Mouse (Mus musculus): Measurements from ENCODE around the gene Lmntd1. TPM values are rescaled to one million over a fixed set of nuclear protein-coding genes. Genes with fewer than 3 reads are reported as not detected.
A peak's percentile ranks its signal among the peaks of the same experiment; 100 is the strongest.

The Lmntd1 gene
- total RNA-seq, 4 experiments from 2014 or later, result 0.26 to 0.89 (median 0.65) TPM

GRCm38 (mm10) chr6:145374372-145374771 is 239.7 kb downstream of the Lmntd1 start:
- no peak for DNase-seq

GRCm38 (mm10) chr6:145373712-145374221 is 240.4 kb downstream of the Lmntd1 start:
- DNase-seq, result peak; percentile 30

- no peak for DNase-seq
Measured at GRCm38 (mm10) chr6:145372066-145372465, 242.1 kb downstream of the Lmntd1 start.

GRCm38 (mm10) chr6:145371586-145371985 is 242.5 kb downstream of the Lmntd1 start:
- DNase-seq, result no peak

GRCm38 (mm10) chr6:145370302-145370701 is 243.8 kb downstream of the Lmntd1 start:
- DNase-seq, result no peak

- no peak for DNase-seq
Measured at GRCm38 (mm10) chr6:145369290-145369689, 244.8 kb downstream of the Lmntd1 start.

GRCm38 (mm10) chr6:145366488-145366887 is 247.6 kb downstream of the Lmntd1 start:
- no peak for DNase-seq

- DNase-seq, result no peak
Measured at GRCm38 (mm10) chr6:145363698-145364097, 250.4 kb downstream of the Lmntd1 start.

- DNase-seq, result no peak
Measured at GRCm38 (mm10) chr6:145361109-145361694, 252.9 kb downstream of the Lmntd1 start.

- no peak for DNase-seq
Measured at GRCm38 (mm10) chr6:145359470-145360430, 254.4 kb downstream of the Lmntd1 start.

GRCm38 (mm10) chr6:145358001-145358400 is 256.1 kb downstream of the Lmntd1 start:
- DNase-seq, result no peak

- DNase-seq, result no peak
Measured at GRCm38 (mm10) chr6:145353806-145354205, 260.3 kb downstream of the Lmntd1 start.

- no peak for DNase-seq
Measured at GRCm38 (mm10) chr6:145352705-145353104, 261.4 kb downstream of the Lmntd1 start.

- DNase-seq, result no peak
Measured at GRCm38 (mm10) chr6:145348196-145348915, 265.8 kb downstream of the Lmntd1 start.

- no peak for DNase-seq
Measured at GRCm38 (mm10) chr6:145347641-145348040, 266.5 kb downstream of the Lmntd1 start.

GRCm38 (mm10) chr6:145346789-145347557 is 267.1 kb downstream of the Lmntd1 start:
- no peak for DNase-seq

GRCm38 (mm10) chr6:145346305-145346704 is 267.8 kb downstream of the Lmntd1 start:
- DNase-seq, result no peak

GRCm38 (mm10) chr6:145344719-145345118 is 269.4 kb downstream of the Lmntd1 start:
- no peak for DNase-seq

GRCm38 (mm10) chr6:145343457-145343856 is 270.7 kb downstream of the Lmntd1 start:
- no peak for DNase-seq

- DNase-seq, result no peak
Measured at GRCm38 (mm10) chr6:145342836-145343235, 271.3 kb downstream of the Lmntd1 start.

GRCm38 (mm10) chr6:145341301-145342193 is 272.6 kb downstream of the Lmntd1 start:
- DNase-seq, result peak; percentile 80

All from adrenal gland, adult 8-10 months (tissue).